Mouse (Mus musculus) spleen, adult 2 months (tissue): ENCODE results near the gene Zfp566.

Source experiments
- CTCF ChIP-seq: fragments of 200-500 bp; IDR thresholded peaks from 2 replicates; pipeline ENCODE4 v1.5.1; 2011; ENCODE audit warnings: mild to moderate bottlenecking, inconsistent platforms; ENCODE audit not compliant: insufficient read depth, insufficient read length, insufficient replicate concordance; ENCODE audit errors: extremely low read depth
- POLR2A ChIP-seq: fragments of 200-500 bp; IDR thresholded peaks from 2 replicates; pipeline ENCODE4 v1.6.1; 2011; ENCODE audit warnings: low read depth, low read length, inconsistent platforms

DNA sequence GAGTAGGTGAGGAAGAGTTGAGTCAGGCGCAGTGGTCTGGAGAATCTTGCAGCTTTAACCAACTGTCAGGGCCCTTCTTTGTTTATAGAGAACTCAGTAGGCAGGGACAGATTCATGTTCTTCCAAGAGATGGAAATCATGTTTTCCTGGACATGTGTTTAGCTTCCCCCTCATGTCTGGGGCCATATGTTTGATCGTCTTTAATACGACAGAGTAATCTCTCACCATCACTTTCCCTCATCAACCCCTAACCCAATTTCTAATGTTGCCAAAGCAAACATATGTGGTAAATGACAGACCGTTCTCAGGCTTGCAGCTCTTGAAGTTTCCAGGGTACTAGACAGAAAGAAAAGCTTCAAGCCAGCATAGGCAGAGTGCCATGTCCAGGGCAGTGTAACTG is 42.2 kb downstream of the Zfp566 start:
- TF ChIP-seq POLR2A (no peak), CTCF (no peak)
